Mouse (Mus musculus) liver, embryonic 11.5 days (tissue): ENCODE measurements at regions not wholly inside any gene's neighbourhood (a gene's known extent, or its start where the extent isn't known, plus 50 kb on each side); places are given as distances from the start of the nearest gene placed in this dataset.

Source experiments
- ATAC-seq: fragments of 200-750 bp; cut with Nextera tagmentation; replicated peaks from 2 replicates; pipeline ENCODE4 v1.8.0; 2017; ENCODE audit warnings: moderate number of reproducible peaks, mild to moderate bottlenecking, moderate TSS enrichment, moderate library complexity; ENCODE audit not compliant: low FRiP score
- DNase-seq: peaks from one replicate; pipeline ENCODE4 v3.0.0-alpha.2; 2017; ENCODE audit warnings: low spot score
- H3K27ac ChIP-seq: fragments of 300-500 bp; sonication (generic); 2 replicates; pipeline ENCODE4 v1.5.1; 2014; ENCODE audit warnings: mild to moderate bottlenecking, low read depth, low read length, control low read depth
- H3K27me3 ChIP-seq: fragments of 300-500 bp; sonication (generic); replicated peaks from 2 replicates; pipeline ENCODE4 v1.6.1; 2014; ENCODE audit warnings: low read length, mixed read lengths; ENCODE audit not compliant: control insufficient read depth, insufficient read depth
- H3K36me3 ChIP-seq: fragments of 300-500 bp; sonication (generic); 2 replicates; pipeline ENCODE4 v1.6.1; 2014; ENCODE audit warnings: mild to moderate bottlenecking, low read length, moderate library complexity, mixed read lengths; ENCODE audit not compliant: control insufficient read depth, insufficient read depth
- H3K4me1 ChIP-seq: fragments of 300-500 bp; sonication (generic); replicated peaks from 2 replicates; pipeline ENCODE4 v1.6.1; 2014; ENCODE audit warnings: low read length, mixed read lengths; ENCODE audit not compliant: control insufficient read depth, insufficient read depth
- H3K4me2 ChIP-seq: fragments of 300-500 bp; sonication (generic); 2 replicates; pipeline ENCODE4 v1.6.1; 2014; ENCODE audit warnings: mild to moderate bottlenecking, control low read depth, moderate library complexity
- H3K4me3 ChIP-seq: fragments of 300-500 bp; sonication (generic); 2 replicates; pipeline ENCODE4 v1.5.1; 2014; ENCODE audit warnings: low read depth, low read length, control low read depth
- H3K9ac ChIP-seq: fragments of 300-500 bp; sonication (generic); 2 replicates; pipeline ENCODE4 v1.6.1; 2014; ENCODE audit warnings: low read depth, low read length, control low read depth
- H3K9me3 ChIP-seq: fragments of 300-500 bp; sonication (generic); 2 replicates; pipeline ENCODE4 v1.6.1; 2016; ENCODE audit warnings: low read length, inconsistent platforms, mixed read lengths; ENCODE audit not compliant: control insufficient read depth
- WGBS: fragments of 180-500 bp; shearing (Covaris S2); extraction: QIAGEN DNeasy Blood & Tissue Kit; methylation state at CpG from one replicate; pipeline ENCODE4 v1.1.7; 2014; 5-methylcytosine and 5-hydroxymethylcytosine counted together

DNA sequence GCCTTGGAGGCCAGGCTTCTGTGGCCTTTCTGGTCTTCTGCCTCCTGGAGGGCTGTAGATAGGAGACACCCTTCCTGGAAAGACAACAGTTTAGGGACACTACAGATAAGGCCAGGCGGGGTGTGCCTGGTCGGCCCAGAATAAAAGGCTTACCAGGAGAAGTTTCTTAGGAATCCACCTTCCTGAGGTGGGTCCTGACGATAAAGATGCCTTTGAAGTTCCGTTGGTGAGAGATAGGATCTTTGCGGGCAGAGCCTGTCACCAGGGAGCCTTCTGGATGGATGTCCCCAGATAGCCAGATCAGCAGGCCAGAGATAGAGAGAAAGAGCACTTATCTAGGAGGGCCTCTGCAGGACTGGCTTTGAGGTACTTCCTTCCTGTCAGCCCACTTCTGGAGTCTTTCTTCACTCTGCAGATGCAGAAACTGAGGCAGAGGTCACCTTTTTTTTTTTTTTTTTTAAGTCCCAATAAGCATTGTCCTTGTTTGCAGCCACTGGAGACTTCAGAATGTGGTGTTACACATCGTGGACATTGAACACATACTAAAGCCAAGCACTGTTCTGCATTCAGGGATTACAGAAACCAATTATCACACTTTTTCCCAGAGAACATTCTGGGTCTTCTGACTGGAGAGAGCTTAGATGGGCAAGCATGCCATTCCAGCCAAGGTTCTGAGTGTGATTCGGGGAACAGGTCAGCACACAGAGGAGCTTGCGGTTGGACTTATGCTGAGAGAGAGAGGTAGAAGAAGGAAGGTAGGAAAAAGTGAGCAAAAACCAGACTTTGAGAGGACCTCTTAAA is 1236.3 kb upstream of the A1bg start:
- peak; percentile 65 for DNase-seq
- ATAC-seq: peak; percentile 96
- Histone ChIP-seq H3K27ac (peak overlapping the region; percentile 95), H3K4me3 (no peak overlapping the region), H3K4me2 (peak overlapping the region; percentile 56), H3K27me3 (no peaks in the 10 kb centered on the region), H3K4me1 (peaks cover 59% of the 10 kb centered on the region), H3K9me3 (no peaks in the 10 kb centered on the region), H3K9ac (peak overlapping the region; percentile 57; the same call in 1 of the 2 replicates), H3K36me3 (no peaks in the 10 kb centered on the region)
- WGBS: 26% methylated on average over 8 of the region's 8 CpGs

DNA sequence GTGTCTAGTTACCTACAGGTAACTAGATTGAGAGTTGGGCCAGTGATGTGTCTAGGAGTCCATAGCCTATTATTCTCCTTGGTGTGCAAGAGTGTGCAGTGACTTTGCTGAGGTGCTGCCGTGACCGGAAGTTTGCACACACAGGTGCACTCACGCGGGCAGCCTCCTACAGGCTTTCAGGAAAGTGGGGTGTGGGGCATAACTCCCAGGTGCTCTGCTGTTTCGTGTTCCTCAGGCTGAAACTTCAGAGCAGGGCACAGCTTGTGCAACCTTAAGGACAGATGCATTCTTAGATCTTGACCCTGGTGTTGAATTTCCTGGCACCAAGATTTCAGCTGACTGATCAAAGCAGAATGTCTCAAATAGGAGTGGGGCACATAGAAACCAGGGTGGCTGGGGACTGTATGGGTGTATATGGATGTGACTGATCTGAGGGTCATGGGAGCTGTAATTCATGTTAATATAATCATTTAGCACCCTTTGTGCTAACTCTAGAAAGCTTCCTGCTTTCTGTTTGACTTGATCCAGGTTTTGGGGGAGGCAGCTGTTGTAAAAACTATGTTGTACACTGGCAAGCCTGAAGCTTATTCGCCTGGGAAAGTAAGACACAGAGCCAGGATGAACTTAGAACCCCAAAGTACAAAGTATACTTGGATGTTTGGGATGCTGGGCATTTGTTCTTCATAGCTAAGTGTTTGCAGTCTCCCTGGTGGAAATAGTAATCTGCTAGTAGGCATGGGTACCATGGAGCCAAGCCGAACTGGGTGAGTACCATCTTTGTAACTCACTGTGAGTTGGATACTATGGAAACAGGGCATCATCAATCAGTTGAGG is 1234.6 kb upstream of the A1bg start:
- peak overlapping the region; percentile 57; the same call in 1 of the 2 replicates for H3K9ac ChIP-seq
- H3K4me2 ChIP-seq: peak overlapping the region; percentile 56; the same call in 1 of the 2 replicates

DNA sequence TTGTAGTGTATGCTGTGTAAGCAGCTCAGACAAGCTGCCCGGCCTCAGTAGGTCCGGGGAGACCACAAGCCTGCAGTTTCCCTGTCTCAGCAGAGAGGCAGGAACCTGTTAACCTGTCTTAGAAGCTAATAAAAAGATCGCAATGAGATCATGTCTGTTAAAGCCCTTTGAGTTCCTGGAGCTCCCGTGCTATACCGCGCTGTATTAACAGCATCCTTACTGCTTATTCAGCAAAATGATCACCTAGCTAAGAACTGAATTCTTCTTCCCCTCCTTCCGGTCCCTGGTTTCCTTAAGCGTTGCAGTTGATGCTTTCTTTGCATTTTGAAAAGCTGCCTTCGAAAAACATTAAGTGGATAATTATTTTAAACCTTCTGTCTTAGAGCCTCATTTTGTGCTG is 1230.4 kb upstream of the A1bg start:
- no peaks in the 10 kb centered on the region for H3K9me3 ChIP-seq
- no peak overlapping the region for H3K4me2 ChIP-seq
- H3K27ac ChIP-seq: no peak overlapping the region
- WGBS: 69% methylated on average over 9 of the region's 9 CpGs
- DNase-seq (no peak), ATAC-seq (no peak)
- H3K27me3 ChIP-seq: no peaks in the 10 kb centered on the region
- no peaks in the 10 kb centered on the region for H3K36me3 ChIP-seq
- peaks cover 65% of the 10 kb centered on the region for H3K4me1 ChIP-seq
- no peak overlapping the region for H3K4me3 ChIP-seq
- H3K9ac ChIP-seq: no peak overlapping the region

More for the DNA sequence above, 1234.6 kb upstream of the A1bg start:
- ATAC-seq (no peak), DNase-seq (no peak)
- Histone ChIP-seq H3K27me3 (no peaks in the 10 kb centered on the region), H3K4me3 (no peak overlapping the region), H3K9me3 (no peaks in the 10 kb centered on the region), H3K27ac (peak overlapping the region; percentile 95), H3K36me3 (no peaks in the 10 kb centered on the region), H3K4me1 (peaks cover 54% of the 10 kb centered on the region)
- WGBS: 86% methylated on average over 7 of the region's 7 CpGs

DNA sequence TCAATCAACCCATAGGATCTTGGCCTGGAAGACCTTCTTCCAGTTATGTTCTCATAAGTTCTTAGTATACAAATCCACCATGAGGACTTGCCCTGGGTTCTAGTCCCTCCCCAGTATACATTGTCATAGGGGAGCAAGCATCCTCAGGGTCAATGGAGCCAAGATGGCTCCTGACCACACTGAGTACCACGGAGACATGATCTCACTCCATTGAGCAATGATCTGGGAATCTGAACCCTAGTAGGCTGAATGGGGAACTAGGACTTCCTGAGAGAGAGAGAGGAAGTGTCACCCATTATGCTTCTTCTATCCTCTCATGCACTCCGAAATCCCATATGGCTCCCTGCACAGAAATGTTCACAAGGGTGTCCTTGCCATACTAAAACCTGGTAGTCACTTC is 1229.3 kb upstream of the A1bg start:
- Histone ChIP-seq H3K9ac (no peak overlapping the region), H3K9me3 (no peaks in the 10 kb centered on the region), H3K4me1 (peaks cover 65% of the 10 kb centered on the region), H3K4me2 (peak overlapping the region; percentile 1; the same call in 1 of the 2 replicates), H3K4me3 (no peak overlapping the region), H3K27me3 (no peaks in the 10 kb centered on the region), H3K36me3 (no peaks in the 10 kb centered on the region), H3K27ac (peak overlapping the region; percentile 45; the same call in 1 of the 2 replicates)
- DNase-seq (no peak), ATAC-seq (no peak)
- 64% methylated on average over 2 of the region's 2 CpGs for WGBS

DNA sequence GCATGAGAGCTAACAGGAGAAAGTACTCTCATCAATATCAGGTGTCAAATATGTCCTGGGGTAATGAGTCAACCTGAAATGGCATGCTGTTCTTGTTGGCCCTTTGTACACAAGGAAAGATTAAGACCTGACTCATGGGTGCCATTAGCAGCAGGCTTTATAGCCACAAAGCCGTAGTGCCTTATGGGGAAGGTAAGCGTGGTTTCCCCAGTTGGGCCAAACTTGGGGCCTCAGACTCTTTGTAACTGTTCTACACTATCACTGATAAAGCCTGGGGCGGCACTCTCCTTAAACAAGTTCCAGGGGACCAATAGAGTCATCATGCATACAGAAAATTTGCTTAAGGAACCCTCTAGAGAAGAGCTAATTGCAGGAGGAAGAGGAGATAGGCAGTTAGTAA is 1228.9 kb upstream of the A1bg start:
- Histone ChIP-seq H3K9ac (no peak overlapping the region), H3K27ac (peak overlapping the region; percentile 33; the same call in 1 of the 2 replicates), H3K27me3 (no peaks in the 10 kb centered on the region), H3K4me3 (no peak overlapping the region), H3K4me2 (0 out of 2 replicates have a peak overlapping the region, but pooled peaks have one; percentile 1), H3K4me1 (peaks cover 67% of the 10 kb centered on the region), H3K9me3 (no peaks in the 10 kb centered on the region), H3K36me3 (no peaks in the 10 kb centered on the region)
- DNase-seq: no peak
- ATAC-seq: peak; percentile 71
- 43% methylated on average over 3 of the region's 3 CpGs for WGBS

DNA sequence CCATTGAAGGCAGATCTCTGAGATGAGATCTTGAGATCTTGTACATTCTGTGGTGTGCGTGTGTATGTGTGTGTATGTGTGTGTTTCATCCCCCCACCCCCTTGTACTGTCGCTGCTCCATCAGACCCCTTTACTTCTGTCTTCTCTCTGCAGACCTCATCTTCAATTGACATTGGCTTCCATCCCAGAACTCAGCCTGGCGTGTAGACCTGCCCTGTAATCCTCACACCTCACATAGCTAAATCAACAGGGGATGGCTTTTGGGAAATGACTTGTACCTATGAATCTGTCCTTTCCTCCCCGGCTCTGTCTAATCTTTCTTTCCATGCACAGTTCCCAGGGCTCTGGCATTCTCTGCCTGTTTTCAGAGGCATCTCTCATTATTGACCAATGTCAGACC is 1227.5 kb upstream of the A1bg start:
- Histone ChIP-seq H3K9ac (no peak overlapping the region), H3K4me2 (no peak overlapping the region), H3K4me3 (no peak overlapping the region), H3K9me3 (no peaks in the 10 kb centered on the region), H3K4me1 (peaks cover 63% of the 10 kb centered on the region), H3K27ac (0 out of 2 replicates have a peak overlapping the region, but pooled peaks have one; percentile 33), H3K27me3 (no peaks in the 10 kb centered on the region), H3K36me3 (no peaks in the 10 kb centered on the region)
- DNase-seq: no peak
- no peak for ATAC-seq
- 89% methylated on average over 4 of the region's 4 CpGs for WGBS

DNA sequence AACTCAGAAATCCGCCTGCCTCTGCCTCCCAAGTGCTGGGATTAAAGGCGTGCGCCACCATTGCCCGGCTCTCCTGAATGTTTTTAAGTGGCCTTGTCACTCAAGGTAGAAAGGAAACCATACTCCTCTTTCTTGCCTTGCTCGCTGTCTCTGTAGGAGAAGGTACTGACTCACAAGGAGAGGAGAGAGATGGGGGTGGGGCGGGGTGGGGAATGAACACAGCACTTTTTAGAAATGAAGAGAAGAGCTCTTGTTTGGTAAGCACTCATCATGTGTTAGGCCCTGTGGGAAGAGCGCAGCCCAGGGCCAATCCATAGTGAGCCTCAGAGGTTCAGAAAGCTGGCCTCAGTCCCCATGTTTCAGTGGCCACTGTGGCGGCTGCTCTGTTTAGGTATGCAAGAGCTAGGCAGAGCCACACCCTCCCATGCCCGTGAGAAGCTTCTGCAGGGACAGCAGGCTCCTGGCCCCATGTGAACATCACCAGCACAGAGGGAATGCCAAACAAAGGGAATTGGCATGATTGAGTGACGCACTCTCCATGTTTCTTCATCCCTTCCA is 1225.9 kb upstream of the A1bg start:
- 69% methylated on average over 10 of the region's 10 CpGs for WGBS
- H3K4me1 ChIP-seq: peaks cover 56% of the 10 kb centered on the region
- no peaks in the 10 kb centered on the region for H3K36me3 ChIP-seq
- no peaks in the 10 kb centered on the region for H3K9me3 ChIP-seq
- peak overlapping the region; percentile 33; the same call in 1 of the 2 replicates for H3K27ac ChIP-seq
- no peak for DNase-seq
- no peak overlapping the region for H3K4me3 ChIP-seq
- H3K4me2 ChIP-seq: no peak overlapping the region
- H3K27me3 ChIP-seq: no peaks in the 10 kb centered on the region
- H3K9ac ChIP-seq: no peak overlapping the region
- ATAC-seq: peak; percentile 48

DNA sequence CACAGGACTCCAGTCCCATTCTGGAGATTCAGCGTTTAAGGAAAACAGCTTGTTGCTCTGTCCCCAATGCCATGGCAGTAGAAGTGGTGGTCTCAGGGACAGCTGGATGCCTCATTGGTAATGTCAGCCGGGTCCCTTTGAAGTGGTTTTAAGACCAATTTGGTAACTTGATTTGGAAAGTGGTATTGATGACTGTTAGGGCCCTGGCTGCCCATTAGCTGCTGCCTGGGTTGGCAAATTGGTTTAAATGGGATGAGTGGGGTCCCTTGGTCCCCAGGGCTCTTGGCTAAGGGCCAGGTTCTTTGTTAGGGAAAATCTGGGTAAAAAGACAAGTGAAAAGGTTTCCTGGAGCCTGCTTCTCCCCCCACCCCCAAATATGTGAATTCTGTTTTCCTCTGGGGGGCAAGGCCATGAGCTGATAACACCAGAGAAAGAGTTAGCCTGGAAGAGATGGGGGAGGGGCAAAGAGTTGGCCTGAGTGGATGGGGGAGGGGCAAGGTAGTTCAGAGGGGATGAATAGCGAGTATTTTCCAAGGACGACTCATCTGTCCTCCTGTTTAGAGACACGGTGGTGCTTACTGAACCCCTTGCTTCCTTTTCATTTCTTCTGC is 1224.6 kb upstream of the A1bg start:
- no peak for ATAC-seq
- Histone ChIP-seq H3K4me2 (0 out of 2 replicates have a peak overlapping the region, but pooled peaks have one; percentile 16), H3K4me1 (peaks cover 49% of the 10 kb centered on the region), H3K9ac (no peak overlapping the region), H3K27ac (no peak overlapping the region), H3K36me3 (no peaks in the 10 kb centered on the region), H3K27me3 (no peaks in the 10 kb centered on the region), H3K9me3 (no peaks in the 10 kb centered on the region), H3K4me3 (no peak overlapping the region)
- WGBS: 30% methylated on average over 5 of the region's 5 CpGs
- DNase-seq: no peak
